Mouse (Mus musculus) bone marrow macrophage, adult 2 months (primary cell): ENCODE data around the gene Nagk.

Experiments used
- CTCF ChIP-seq: IDR thresholded peaks from 2 replicates; pipeline ENCODE4 v1.5.1; 2012; ENCODE audit warnings: low read depth, mild to moderate bottlenecking, low read length, moderate library complexity
- POLR2A ChIP-seq: IDR thresholded peaks from 2 replicates; pipeline ENCODE4 v1.6.1; 2012; ENCODE audit warnings: mild to moderate bottlenecking, low read depth, low read length, borderline replicate concordance

- TF ChIP-seq CTCF (no peak), POLR2A (no peak)
Measured at GRCm38 (mm10) chr6:83795492-83795900, 714 bp downstream of the Nagk start.
